ENCODE assay signal across 30 mouse cellular contexts in genomic region chr3:54411052-54411451, GRCm38 (mm10). TPM values are rescaled to one million over a fixed set of nuclear protein-coding genes. Genes with fewer than 3 reads are reported as not detected.
DNase-seq lines count a peak whose midpoint lies in the region; ATAC-seq and TF ChIP-seq lines count a peak whose summit lies in the region.
"Had no signal": no experiment of that assay in that cellular context is flagged by ENCODE, and none has a peak within 500 bp of the region (broad histone marks: within the 10 kb centered on the region; RNA-seq: fewer than 3 reads in every experiment).

No protein-coding gene starts in this region.

- no peak overlapping the region for H3K4me2 ChIP-seq in embryonic facial prominence, embryonic 14.5 days (ENCODE audit: low read depth, low read length)
- H3K4me2 ChIP-seq in limb, embryonic 11.5 days (ENCODE audit: low read depth, severe bottlenecking), result no peak overlapping the region
- H3K4me2 ChIP-seq in heart, embryonic 13.5 days, result no peak overlapping the region
- H3K4me2 ChIP-seq in intestine, postnatal 0 days (replicated peaks; ENCODE audit: low read depth), result no peak overlapping the region
- H3K4me2 ChIP-seq: forebrain, embryonic 13.5 days; intestine, embryonic 15.5 days; limb, embryonic 12.5 days; lung, embryonic 14.5 days; midbrain, embryonic 15.5 days had no signal

- H3K9ac ChIP-seq in embryonic facial prominence, embryonic 14.5 days (ENCODE audit: low read depth, low read length), result no peak overlapping the region
- H3K9ac ChIP-seq in limb, embryonic 11.5 days (ENCODE audit: low read length), result no peak overlapping the region
- H3K9ac ChIP-seq in heart, embryonic 13.5 days, result no peak overlapping the region
- H3K9ac ChIP-seq in intestine, postnatal 0 days (ENCODE audit: low read depth, low read length), result no peak overlapping the region
- H3K9ac ChIP-seq: forebrain, embryonic 13.5 days; intestine, embryonic 15.5 days; limb, embryonic 12.5 days; liver, embryonic 14.5 days; lung, embryonic 14.5 days; midbrain, embryonic 15.5 days had no signal

- no peaks in the 10 kb centered on the region for H3K27me3 ChIP-seq in embryonic facial prominence, embryonic 14.5 days (replicated peaks; ENCODE audit: control insufficient read depth, insufficient read depth, low read length)
- no peaks in the 10 kb centered on the region for H3K27me3 ChIP-seq in embryonic facial prominence, embryonic 10.5 days (replicated peaks; ENCODE audit: low read depth, poor library complexity, severe bottlenecking)
- H3K27me3 ChIP-seq in limb, embryonic 11.5 days (ENCODE audit: control insufficient read depth, insufficient read depth, low read length), result no peaks in the 10 kb centered on the region
- no peaks in the 10 kb centered on the region for H3K27me3 ChIP-seq in limb, embryonic 10.5 days (ENCODE audit: low read depth, poor library complexity, severe bottlenecking)
- H3K27me3 ChIP-seq in heart, embryonic 13.5 days (replicated peaks), result no peaks in the 10 kb centered on the region
- H3K27me3 ChIP-seq in intestine, postnatal 0 days (replicated peaks; ENCODE audit: control insufficient read depth, insufficient read depth, low read length), result no peaks in the 10 kb centered on the region
- H3K27me3 ChIP-seq: CH12.LX; forebrain, embryonic 13.5 days; intestine, embryonic 15.5 days; limb, embryonic 12.5 days; midbrain, embryonic 15.5 days had no signal

- H3K9me3 ChIP-seq in embryonic facial prominence, embryonic 14.5 days (ENCODE audit: control insufficient read depth, low read length), result no peaks in the 10 kb centered on the region
- H3K9me3 ChIP-seq in embryonic facial prominence, embryonic 10.5 days, result no peaks in the 10 kb centered on the region
- H3K9me3 ChIP-seq in limb, embryonic 11.5 days (ENCODE audit: control insufficient read depth, low read length), result no peaks in the 10 kb centered on the region
- no peaks in the 10 kb centered on the region for H3K9me3 ChIP-seq in limb, embryonic 10.5 days (replicated peaks)
- H3K9me3 ChIP-seq in heart, embryonic 13.5 days, result no peaks in the 10 kb centered on the region
- H3K9me3 ChIP-seq in intestine, postnatal 0 days (ENCODE audit: control insufficient read depth), result no peaks in the 10 kb centered on the region
- H3K9me3 ChIP-seq: forebrain, embryonic 13.5 days; intestine, embryonic 15.5 days; limb, embryonic 12.5 days; midbrain, embryonic 10.5 days; midbrain, embryonic 15.5 days had no signal

- no peak for ATAC-seq in embryonic facial prominence, embryonic 14.5 days (ENCODE audit: low read depth)
- ATAC-seq in limb, embryonic 11.5 days (ENCODE audit: insufficient number of reproducible peaks, low FRiP score, low TSS enrichment, low read depth), result no peak
- no peak for ATAC-seq in heart, embryonic 13.5 days (ENCODE audit: extremely low read depth, insufficient number of reproducible peaks, low FRiP score, low TSS enrichment)
- ATAC-seq in intestine, postnatal 0 days, result no peak
- ATAC-seq: forebrain, embryonic 13.5 days; hindbrain, postnatal 0 days; intestine, embryonic 15.5 days; midbrain, embryonic 15.5 days had no signal

- peak overlapping the region; percentile 55 for H3K27ac ChIP-seq in embryonic facial prominence, embryonic 14.5 days (replicated peaks; ENCODE audit: low read depth, low read length)
- H3K27ac ChIP-seq in embryonic facial prominence, embryonic 10.5 days (replicated peaks), result no peak overlapping the region
- H3K27ac ChIP-seq in limb, embryonic 11.5 days (replicated peaks; ENCODE audit: low read depth, low read length), result no peak overlapping the region
- no peak overlapping the region for H3K27ac ChIP-seq in limb, embryonic 10.5 days
- H3K27ac ChIP-seq in heart, embryonic 13.5 days (replicated peaks), result peak overlapping the region; percentile 81
- H3K27ac ChIP-seq in intestine, postnatal 0 days (ENCODE audit: low read depth, low read length), result no peak overlapping the region
- H3K27ac ChIP-seq: forebrain, embryonic 13.5 days; hindbrain, postnatal 0 days; intestine, embryonic 15.5 days; kidney, postnatal 0 days; limb, embryonic 12.5 days; liver, embryonic 14.5 days; midbrain, embryonic 10.5 days; midbrain, embryonic 15.5 days; stomach, postnatal 0 days had no signal

- intact Hi-C loops in heart, postnatal 10 days (cut with DNase I), result no loop called here

- H3K4me1 ChIP-seq in embryonic facial prominence, embryonic 14.5 days (ENCODE audit: control insufficient read depth, insufficient read depth, low read length), result peaks cover 26% of the 10 kb centered on the region
- peaks cover 19% of the 10 kb centered on the region for H3K4me1 ChIP-seq in embryonic facial prominence, embryonic 10.5 days
- H3K4me1 ChIP-seq in limb, embryonic 11.5 days (ENCODE audit: control insufficient read depth, insufficient read depth, low read length), result peaks cover 3% of the 10 kb centered on the region; the same call in 1 of the 2 replicates
- peaks cover 30% of the 10 kb centered on the region for H3K4me1 ChIP-seq in limb, embryonic 10.5 days
- peaks cover 15% of the 10 kb centered on the region for H3K4me1 ChIP-seq in heart, embryonic 13.5 days
- H3K4me1 ChIP-seq in intestine, postnatal 0 days (replicated peaks; ENCODE audit: control insufficient read depth, insufficient read depth, low read length), result no peaks in the 10 kb centered on the region
- H3K4me1 ChIP-seq: forebrain, embryonic 13.5 days; intestine, embryonic 15.5 days; midbrain, embryonic 10.5 days; midbrain, embryonic 15.5 days had no signal

- no peaks in the 10 kb centered on the region for H3K36me3 ChIP-seq in embryonic facial prominence, embryonic 14.5 days (ENCODE audit: control insufficient read depth, insufficient read depth, low read length)
- no peaks in the 10 kb centered on the region for H3K36me3 ChIP-seq in embryonic facial prominence, embryonic 10.5 days (replicated peaks)
- H3K36me3 ChIP-seq in limb, embryonic 11.5 days (ENCODE audit: control insufficient read depth, insufficient read depth, low read length), result no peaks in the 10 kb centered on the region
- H3K36me3 ChIP-seq in limb, embryonic 10.5 days, result no peaks in the 10 kb centered on the region
- no peaks in the 10 kb centered on the region for H3K36me3 ChIP-seq in heart, embryonic 13.5 days
- H3K36me3 ChIP-seq in intestine, postnatal 0 days (ENCODE audit: control insufficient read depth, insufficient read depth), result no peaks in the 10 kb centered on the region
- H3K36me3 ChIP-seq: intestine, embryonic 15.5 days; limb, embryonic 12.5 days; midbrain, embryonic 10.5 days; midbrain, embryonic 15.5 days had no signal

- H3K4me3 ChIP-seq in embryonic facial prominence, embryonic 14.5 days (ENCODE audit: low read depth, low read length), result no peak overlapping the region
- no peak overlapping the region for H3K4me3 ChIP-seq in embryonic facial prominence, embryonic 10.5 days
- no peak overlapping the region for H3K4me3 ChIP-seq in limb, embryonic 11.5 days (ENCODE audit: low read depth, low read length)
- no peak overlapping the region for H3K4me3 ChIP-seq in limb, embryonic 10.5 days
- no peak overlapping the region for H3K4me3 ChIP-seq in heart, embryonic 13.5 days
- H3K4me3 ChIP-seq in intestine, postnatal 0 days (ENCODE audit: low read depth, low read length), result no peak overlapping the region
- H3K4me3 ChIP-seq: forebrain, embryonic 13.5 days; intestine, embryonic 15.5 days; limb, embryonic 12.5 days; midbrain, embryonic 10.5 days; midbrain, embryonic 15.5 days had no signal

- TF ChIP-seq CTCF in intestine, postnatal 0 days (IDR thresholded peaks at IDR 0.05; ENCODE audit: low read depth), result no peak

- 74% methylated on average over 3 of the region's 3 CpGs for WGBS in embryonic facial prominence, embryonic 14.5 days
- WGBS in embryonic facial prominence, embryonic 10.5 days, result 91% methylated on average over 3 of the region's 3 CpGs
- WGBS in limb, embryonic 11.5 days, result 98% methylated on average over 3 of the region's 3 CpGs
- WGBS in limb, embryonic 10.5 days, result 95% methylated on average over 3 of the region's 3 CpGs
- 61% methylated on average over 3 of the region's 3 CpGs for WGBS in heart, embryonic 13.5 days
- 87% methylated on average over 3 of the region's 3 CpGs for WGBS in intestine, postnatal 0 days

- DNase-seq in embryonic facial prominence, embryonic 14.5 days (ENCODE audit: low spot score), result peak; percentile 64
- DNase-seq in embryonic facial prominence, embryonic 10.5 days (ENCODE audit: low spot score), result no peak
- peak; percentile 9 for DNase-seq in limb, embryonic 11.5 days (ENCODE audit: low spot score)
- no peak for DNase-seq in limb, embryonic 10.5 days (ENCODE audit: low spot score)
- peak; percentile 55 to 69 for DNase-seq in heart, postnatal 10 days
- DNase-seq in cerebellum, adult 9-10 months, result no peak
- DNase-seq: adrenal gland, postnatal 10 days; cerebellum, adult 11-12 months; cerebellum, postnatal 10 days; gastrocnemius, postnatal 10 days; kidney, adult 8-10 months; layer of hippocampus, postnatal 36 days; lung, embryonic 14.5 days; right cerebral cortex, adult 18-20 months; spleen, adult 18-20 months; thymus, adult 18-20 months; thymus, postnatal 25 days had no signal

RNA-seq across cellular contexts. Expression of gene Postn, which starts 50.1 kb away (rescaled TPM):
- 841 and 870 TPM in 2 replicates for polyA plus RNA-seq in embryonic facial prominence, embryonic 14.5 days (2014; fragmentation: Nextera tagmentation; extraction: Ambion mirVana)
- 17.0 and 23.6 TPM in 2 replicates for polyA plus RNA-seq in embryonic facial prominence, embryonic 10.5 days (2016; fragmentation: Nextera tagmentation; extraction: Ambion mirVana)
- 13.6 and 15.2 TPM in 2 replicates for polyA plus RNA-seq in limb, embryonic 11.5 days (2014; fragmentation: Nextera tagmentation; extraction: Ambion mirVana)
- 6.7 and 7.7 TPM in 2 replicates for polyA plus RNA-seq in limb, embryonic 10.5 days (2016; fragmentation: Nextera tagmentation; extraction: Ambion mirVana)
- 190 and 200 TPM in 2 replicates for polyA plus RNA-seq in heart, embryonic 13.5 days (2015; fragmentation: Nextera tagmentation; extraction: Ambion mirVana)
- total RNA-seq in heart, postnatal 10 days (2021), result 100 to 1,000 TPM; 455 to 513 TPM
- polyA plus RNA-seq in intestine, postnatal 0 days (2015; fragmentation: Nextera tagmentation; extraction: Ambion mirVana), result 106 and 107 TPM in 2 replicates
- total RNA-seq: common myeloid progenitor, adult 5-6 weeks had no signal

Comparison
In these comparisons a context has a peak if more than half of its experiments do, and no peak if none do; other contexts are left out.
1. DNase-seq: peak in embryonic facial prominence, embryonic 14.5 days (single experiment), limb, embryonic 11.5 days (single experiment) and heart, postnatal 10 days (2 of 2); none in embryonic facial prominence, embryonic 10.5 days (single experiment), limb, embryonic 10.5 days (single experiment) and cerebellum, adult 9-10 months (single experiment).
2. H3K27ac ChIP-seq: peak in embryonic facial prominence, embryonic 14.5 days (single experiment) and heart, embryonic 13.5 days (single experiment); none in embryonic facial prominence, embryonic 10.5 days (single experiment), limb, embryonic 11.5 days (single experiment), limb, embryonic 10.5 days (single experiment) and intestine, postnatal 0 days (single experiment).